Mouse (Mus musculus): ENCODE measurements around the gene Smarca4. TPM values are rescaled to one million over a fixed set of nuclear protein-coding genes. Genes with fewer than 3 reads are reported as not detected.

Smarca4 gene
- polyA plus RNA-seq, 1 experiment from 2014 or later, result 191 TPM

DNA sequence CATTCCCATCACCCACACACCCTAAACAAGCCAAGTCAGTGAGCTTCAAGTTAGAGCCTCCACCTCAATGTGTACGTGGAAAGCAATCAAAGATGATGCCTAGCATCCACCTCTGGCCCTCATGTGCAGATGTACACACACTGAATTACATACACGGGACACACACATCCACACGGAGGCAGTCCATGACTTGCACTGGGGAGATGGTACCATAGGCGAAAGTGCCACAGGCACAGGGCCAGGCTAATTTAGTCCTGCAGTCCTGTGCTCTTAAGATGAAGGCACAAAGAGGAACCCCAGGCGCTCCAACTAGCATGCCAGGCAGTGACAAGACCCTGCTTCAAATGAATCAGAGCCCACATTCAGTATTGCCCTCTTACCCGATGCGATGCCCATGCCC, 87.5 kb downstream of the Smarca4 start:
- no peak overlapping the region for H3K9ac ChIP-seq (ENCODE audit: low read length)
- WGBS, result 96% methylated on average over 7 of the region's 7 CpGs
- no peak overlapping the region for H3K27ac ChIP-seq (ENCODE audit: low read depth, low read length)
- H3K4me1 ChIP-seq (replicated peaks; ENCODE audit: control insufficient read depth, insufficient read depth, low read length), result no peaks in the 10 kb centered on the region
- H3K27me3 ChIP-seq (ENCODE audit: control insufficient read depth, insufficient read depth, low read length), result no peaks in the 10 kb centered on the region
- ATAC-seq (replicated peaks; ENCODE audit: low FRiP score), result no peak
- peaks cover 28% of the 10 kb centered on the region for H3K36me3 ChIP-seq (ENCODE audit: control insufficient read depth, insufficient read depth, low read length)
- no peak overlapping the region for H3K4me2 ChIP-seq (ENCODE audit: low read depth, low read length, severe bottlenecking)
- no peaks in the 10 kb centered on the region for H3K9me3 ChIP-seq (ENCODE audit: control insufficient read depth, low read length)
- no peak for DNase-seq (ENCODE audit: low spot score)
- H3K4me3 ChIP-seq (ENCODE audit: low read depth, low read length), result no peak overlapping the region

DNA sequence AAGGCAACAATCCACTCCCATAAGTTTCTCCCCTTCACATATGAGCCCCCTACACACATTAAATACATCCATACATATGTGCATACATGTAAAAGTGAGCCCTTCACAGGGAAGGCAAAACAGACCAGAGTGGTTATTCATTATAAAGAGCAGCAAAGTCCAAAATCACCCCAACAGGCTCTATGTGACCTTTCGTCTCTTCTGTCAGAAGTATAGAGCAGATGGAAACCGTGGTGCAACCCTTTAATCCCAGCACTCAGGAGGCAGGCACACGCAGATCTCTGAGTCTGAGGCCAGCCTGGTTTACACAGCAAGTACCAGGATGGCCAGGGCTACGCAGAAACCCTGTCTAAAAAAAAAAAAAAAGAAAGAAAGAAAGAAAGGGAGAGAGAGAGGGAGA, 90.1 kb downstream of the Smarca4 start:
- ATAC-seq (replicated peaks; ENCODE audit: low FRiP score) (no peak), DNase-seq (ENCODE audit: low spot score) (no peak)
- Histone ChIP-seq H3K27ac (ENCODE audit: low read depth, low read length) (no peak overlapping the region), H3K4me1 (replicated peaks; ENCODE audit: control insufficient read depth, insufficient read depth, low read length) (no peaks in the 10 kb centered on the region), H3K4me2 (ENCODE audit: low read depth, low read length, severe bottlenecking) (no peak overlapping the region), H3K9me3 (ENCODE audit: control insufficient read depth, low read length) (no peaks in the 10 kb centered on the region), H3K4me3 (ENCODE audit: low read depth, low read length) (no peak overlapping the region), H3K9ac (ENCODE audit: low read length) (no peak overlapping the region), H3K27me3 (ENCODE audit: control insufficient read depth, insufficient read depth, low read length) (no peaks in the 10 kb centered on the region), H3K36me3 (ENCODE audit: control insufficient read depth, insufficient read depth, low read length) (peaks cover 21% of the 10 kb centered on the region)
- 89% methylated on average over 4 of the region's 4 CpGs for whole genome bisulfite sequencing

DNA sequence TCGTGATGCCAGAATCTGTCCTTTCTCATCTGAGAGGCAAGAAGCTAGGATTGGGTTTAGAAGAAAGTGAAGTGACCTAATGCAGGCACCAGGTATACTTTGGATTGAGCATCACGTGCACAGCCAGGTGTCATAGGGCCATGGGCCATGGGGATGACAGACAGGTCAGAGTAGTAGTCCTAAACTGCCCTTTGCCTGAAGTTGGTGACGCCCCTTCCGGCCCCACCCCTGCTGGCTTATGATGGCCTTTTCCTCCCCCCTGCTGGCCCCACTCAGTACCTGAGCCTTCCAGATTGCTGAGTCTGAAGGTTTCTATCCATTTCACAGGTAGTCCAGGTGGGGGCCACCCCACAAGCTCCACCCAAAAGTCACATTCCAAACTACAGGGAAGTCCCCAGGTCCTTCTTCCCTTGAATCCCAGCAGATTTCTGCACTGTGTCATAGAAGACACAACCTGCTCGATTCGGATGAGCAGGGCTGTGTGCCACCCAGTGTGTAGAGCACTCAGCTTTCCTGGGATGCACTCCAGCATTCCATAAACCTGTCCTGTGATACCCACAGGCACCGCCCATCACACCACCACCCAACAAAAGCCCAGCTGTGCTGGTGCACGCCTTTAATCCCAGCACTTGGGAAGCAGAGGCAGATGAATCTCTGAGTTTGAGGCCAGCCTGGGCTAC, 90.8 kb downstream of the Smarca4 start:
- H3K36me3 ChIP-seq (ENCODE audit: control insufficient read depth, insufficient read depth, low read length), result peaks cover 15% of the 10 kb centered on the region
- H3K4me2 ChIP-seq (ENCODE audit: low read depth, low read length, severe bottlenecking), result no peak overlapping the region
- no peak for ATAC-seq (replicated peaks; ENCODE audit: low FRiP score)
- no peak overlapping the region for H3K4me3 ChIP-seq (ENCODE audit: low read depth, low read length)
- no peak overlapping the region for H3K27ac ChIP-seq (ENCODE audit: low read depth, low read length)
- H3K9me3 ChIP-seq (ENCODE audit: control insufficient read depth, low read length), result no peaks in the 10 kb centered on the region
- H3K9ac ChIP-seq (ENCODE audit: low read length), result no peak overlapping the region
- no peaks in the 10 kb centered on the region for H3K4me1 ChIP-seq (replicated peaks; ENCODE audit: control insufficient read depth, insufficient read depth, low read length)
- no peak for DNase-seq (ENCODE audit: low spot score)
- 90% methylated on average over 8 of the region's 8 CpGs for WGBS
- no peaks in the 10 kb centered on the region for H3K27me3 ChIP-seq (ENCODE audit: control insufficient read depth, insufficient read depth, low read length)

GRCm38 (mm10) chr9:21709340-21709739, 93.4 kb downstream of the Smarca4 start:
- H3K9ac ChIP-seq (ENCODE audit: low read length), result no peak overlapping the region
- DNase-seq (ENCODE audit: low spot score), result no peak
- H3K27me3 ChIP-seq (ENCODE audit: control insufficient read depth, insufficient read depth, low read length), result no peaks in the 10 kb centered on the region
- H3K36me3 ChIP-seq (ENCODE audit: control insufficient read depth, insufficient read depth, low read length), result peaks cover under 1% of the 10 kb centered on the region; the same call in 1 of the 2 replicates
- H3K27ac ChIP-seq (ENCODE audit: low read depth, low read length), result no peak overlapping the region
- WGBS, result 99% methylated on average over 3 of the region's 3 CpGs
- no peaks in the 10 kb centered on the region for H3K9me3 ChIP-seq (ENCODE audit: control insufficient read depth, low read length)
- ATAC-seq (replicated peaks; ENCODE audit: low FRiP score), result no peak
- H3K4me1 ChIP-seq (replicated peaks; ENCODE audit: control insufficient read depth, insufficient read depth, low read length), result no peaks in the 10 kb centered on the region
- H3K4me2 ChIP-seq (ENCODE audit: low read depth, low read length, severe bottlenecking), result no peak overlapping the region
- no peak overlapping the region for H3K4me3 ChIP-seq (ENCODE audit: low read depth, low read length)

DNA sequence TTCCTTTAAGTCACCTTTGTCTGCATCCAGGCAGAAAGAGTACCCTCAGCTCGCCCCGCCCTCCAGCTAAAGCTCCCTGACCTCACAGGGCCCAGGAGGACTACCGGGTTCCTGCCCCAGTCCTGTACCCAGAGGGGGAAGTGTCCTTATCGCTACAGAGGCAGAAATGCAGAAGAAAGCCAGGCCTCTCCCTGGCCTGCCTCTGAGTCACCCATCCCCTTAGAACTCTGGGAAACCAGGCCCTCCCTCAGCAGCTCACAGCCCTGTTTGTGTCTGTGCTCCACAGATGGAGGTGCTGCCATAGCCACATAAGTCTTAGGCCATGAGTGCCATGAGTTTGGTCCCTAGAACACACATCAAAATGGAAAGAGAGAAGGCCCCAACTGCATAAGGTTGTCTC, 99.3 kb downstream of the Smarca4 start:
- Histone ChIP-seq H3K9ac (ENCODE audit: low read length) (no peak overlapping the region), H3K4me3 (ENCODE audit: low read depth, low read length) (no peak overlapping the region), H3K27ac (ENCODE audit: low read depth, low read length) (no peak overlapping the region), H3K27me3 (ENCODE audit: control insufficient read depth, insufficient read depth, low read length) (no peaks in the 10 kb centered on the region), H3K36me3 (ENCODE audit: control insufficient read depth, insufficient read depth, low read length) (no peaks in the 10 kb centered on the region), H3K4me2 (ENCODE audit: low read depth, low read length, severe bottlenecking) (no peak overlapping the region), H3K4me1 (replicated peaks; ENCODE audit: control insufficient read depth, insufficient read depth, low read length) (no peaks in the 10 kb centered on the region), H3K9me3 (ENCODE audit: control insufficient read depth, low read length) (no peaks in the 10 kb centered on the region)
- 82% methylated on average over 4 of the region's 4 CpGs for WGBS
- ATAC-seq (replicated peaks; ENCODE audit: low FRiP score), result no peak
- DNase-seq (ENCODE audit: low spot score), result no peak

GRCm38 (mm10) chr9:21717015-21717414, 101.0 kb downstream of the Smarca4 start:
- no peak overlapping the region for H3K4me2 ChIP-seq (ENCODE audit: low read depth, low read length, severe bottlenecking)
- H3K4me3 ChIP-seq (ENCODE audit: low read depth, low read length), result no peak overlapping the region
- H3K27me3 ChIP-seq (ENCODE audit: control insufficient read depth, insufficient read depth, low read length), result no peaks in the 10 kb centered on the region
- no peaks in the 10 kb centered on the region for H3K36me3 ChIP-seq (ENCODE audit: control insufficient read depth, insufficient read depth, low read length)
- WGBS, result 90% methylated on average over 2 of the region's 2 CpGs
- no peak overlapping the region for H3K9ac ChIP-seq (ENCODE audit: low read length)
- no peaks in the 10 kb centered on the region for H3K9me3 ChIP-seq (ENCODE audit: control insufficient read depth, low read length)
- H3K27ac ChIP-seq (ENCODE audit: low read depth, low read length), result no peak overlapping the region
- DNase-seq (ENCODE audit: low spot score) (no peak), ATAC-seq (replicated peaks; ENCODE audit: low FRiP score) (no peak)
- H3K4me1 ChIP-seq (replicated peaks; ENCODE audit: control insufficient read depth, insufficient read depth, low read length), result no peaks in the 10 kb centered on the region

DNA sequence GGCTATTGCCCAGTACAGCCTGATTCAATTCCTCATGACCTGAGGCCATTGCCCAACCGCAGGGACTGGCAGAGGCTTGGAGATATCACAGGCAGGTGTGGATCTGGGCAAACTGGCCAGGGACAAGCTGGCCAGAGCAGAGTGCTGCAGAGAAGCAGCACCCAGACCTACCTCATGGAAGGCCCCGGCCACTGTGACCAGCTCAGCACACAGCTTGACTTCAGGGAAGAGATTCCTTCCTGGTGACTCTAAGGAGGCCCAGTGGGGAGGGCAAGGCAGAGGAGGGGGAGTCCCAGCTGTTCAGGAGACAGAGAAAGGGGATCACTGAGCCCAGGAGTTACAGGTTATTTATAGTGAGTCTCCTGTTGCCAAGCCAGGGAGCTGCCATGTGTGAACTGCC, 105.1 kb downstream of the Smarca4 start:
- Histone ChIP-seq H3K9me3 (ENCODE audit: control insufficient read depth, low read length) (no peaks in the 10 kb centered on the region), H3K27ac (ENCODE audit: low read depth, low read length) (no peak overlapping the region), H3K36me3 (ENCODE audit: control insufficient read depth, insufficient read depth, low read length) (no peaks in the 10 kb centered on the region), H3K4me2 (ENCODE audit: low read depth, low read length, severe bottlenecking) (no peak overlapping the region), H3K9ac (ENCODE audit: low read length) (no peak overlapping the region), H3K27me3 (ENCODE audit: control insufficient read depth, insufficient read depth, low read length) (no peaks in the 10 kb centered on the region), H3K4me1 (replicated peaks; ENCODE audit: control insufficient read depth, insufficient read depth, low read length) (peaks cover 8% of the 10 kb centered on the region; the same call in 1 of the 2 replicates), H3K4me3 (ENCODE audit: low read depth, low read length) (no peak overlapping the region)
- DNase-seq (ENCODE audit: low spot score) (no peak), ATAC-seq (replicated peaks; ENCODE audit: low FRiP score) (no peak)
- 78% methylated on average over 2 of the region's 2 CpGs for WGBS

- under 1% methylated on average over 47 of the region's 47 CpGs for WGBS
- Histone ChIP-seq H3K4me3 (ENCODE audit: low read depth, low read length) (peak within 1 kb of the TSS; percentile 56), H3K27me3 (ENCODE audit: control insufficient read depth, insufficient read depth, low read length) (no peaks in the 10 kb centered on the region), H3K27ac (ENCODE audit: low read depth, low read length) (peak within 1 kb of the TSS; percentile 90), H3K9ac (ENCODE audit: low read length) (peak within 1 kb of the TSS; percentile 66), H3K4me2 (ENCODE audit: low read depth, low read length, severe bottlenecking) (peak within 1 kb of the TSS; percentile 77), H3K9me3 (ENCODE audit: control insufficient read depth, low read length) (no peaks in the 10 kb centered on the region), H3K36me3 (ENCODE audit: control insufficient read depth, insufficient read depth, low read length) (peaks cover 4% of the 10 kb centered on the region; the same call in 1 of the 2 replicates), H3K4me1 (replicated peaks; ENCODE audit: control insufficient read depth, insufficient read depth, low read length) (peaks cover 10% of the 10 kb centered on the region; the same call in 1 of the 2 replicates)
- peak; percentile 89 for ATAC-seq (replicated peaks; ENCODE audit: low FRiP score)
- DNase-seq (ENCODE audit: low spot score), result peak; percentile 92
These were observed 107.6 kb downstream of the Smarca4 start, which contains the start of gene Ldlr for GRCm38 (mm10) chr9:21723377-21724146. TSS of gene Ldlr (plus strand) at chr9:21723483.

Data from forebrain, embryonic 11.5 days (tissue).